Mouse (Mus musculus) forebrain, embryonic 10.5 days (tissue): ENCODE measurements around the gene Lpp. TPM values are rescaled to one million over a fixed set of nuclear protein-coding genes. Genes with fewer than 3 reads are reported as not detected.

ENCODE experiments used
- DNase-seq: peaks from one replicate; pipeline ENCODE4 v3.0.0-alpha.2; 2017; ENCODE audit warnings: low spot score; ENCODE audit errors: extremely low spot score
- H3K27ac ChIP-seq: fragments of 300-500 bp; sonication (generic); 2 replicates; pipeline ENCODE4 v1.5.1; 2016; ENCODE audit warnings: mild to moderate bottlenecking
- H3K27me3 ChIP-seq: fragments of 300-500 bp; sonication (generic); 2 replicates; pipeline ENCODE4 v1.6.1; 2016; ENCODE audit warnings: mild to moderate bottlenecking; ENCODE audit not compliant: poor library complexity, severe bottlenecking
- H3K36me3 ChIP-seq: fragments of 300-500 bp; sonication (generic); replicated peaks from 2 replicates; pipeline ENCODE4 v1.6.1; 2016; ENCODE audit warnings: mild to moderate bottlenecking, moderate library complexity
- H3K4me1 ChIP-seq: fragments of 300-500 bp; sonication (generic); 2 replicates; pipeline ENCODE4 v1.6.1; 2016
- H3K4me3 ChIP-seq: fragments of 300-500 bp; sonication (generic); 2 replicates; pipeline ENCODE4 v1.5.1; 2016; ENCODE audit warnings: mild to moderate bottlenecking, moderate library complexity
- H3K9me3 ChIP-seq: fragments of 300-500 bp; sonication (generic); 2 replicates; pipeline ENCODE4 v1.6.1; 2016; ENCODE audit warnings: mild to moderate bottlenecking, moderate library complexity
- WGBS: fragments of 180-500 bp; shearing (Covaris S2); methylation state at CpG from one replicate; pipeline ENCODE4 v1.1.7; 2016; 5-methylcytosine and 5-hydroxymethylcytosine counted together
- polyA plus RNA-seq: library from polyadenylated mRNA; unstranded; fragments of >200 nt; fragmentation: Nextera tagmentation; extraction: Ambion mirVana; gene quantifications from 2 replicates; pipeline ENCODE4 v1.2.1, GENCODE M21; 2016

Lpp gene
- polyA plus RNA-seq, 1 experiment from 2014 or later = 27.3 TPM

GRCm38 (mm10) chr16:24427606-24428005 lies 34.3 kb downstream of the Lpp start:
- no peaks in the 10 kb centered on the region for H3K36me3 ChIP-seq
- H3K27me3 ChIP-seq = no peaks in the 10 kb centered on the region
- WGBS = 93% methylated on average over 3 of the region's 3 CpGs
- no peaks in the 10 kb centered on the region for H3K9me3 ChIP-seq
- DNase-seq = no peak
- H3K4me1 ChIP-seq = peaks cover 21% of the 10 kb centered on the region
- H3K27ac ChIP-seq = no peak overlapping the region
- no peak overlapping the region for H3K4me3 ChIP-seq

- H3K36me3 ChIP-seq = no peaks in the 10 kb centered on the region
- H3K4me3 ChIP-seq = no peak overlapping the region
- 69% methylated on average over 4 of the region's 4 CpGs for WGBS
- H3K27ac ChIP-seq = no peak overlapping the region
- H3K9me3 ChIP-seq = no peaks in the 10 kb centered on the region
- no peaks in the 10 kb centered on the region for H3K27me3 ChIP-seq
- H3K4me1 ChIP-seq = peaks cover 20% of the 10 kb centered on the region
- DNase-seq = no peak
Observed at GRCm38 (mm10) chr16:24428055-24428454, 34.7 kb downstream of the Lpp start.

- DNase-seq = no peak
- H3K4me1 ChIP-seq = peaks cover 20% of the 10 kb centered on the region
- no peak overlapping the region for H3K4me3 ChIP-seq
- H3K27ac ChIP-seq = no peak overlapping the region
- H3K9me3 ChIP-seq = no peaks in the 10 kb centered on the region
- H3K27me3 ChIP-seq = no peaks in the 10 kb centered on the region
- no peaks in the 10 kb centered on the region for H3K36me3 ChIP-seq
- WGBS = 87% methylated on average over 4 of the region's 4 CpGs
Observed at GRCm38 (mm10) chr16:24428742-24429141, 35.4 kb downstream of the Lpp start.

GRCm38 (mm10) chr16:24429691-24430090 lies 36.4 kb downstream of the Lpp start:
- H3K27me3 ChIP-seq = no peaks in the 10 kb centered on the region
- no peak overlapping the region for H3K4me3 ChIP-seq
- H3K9me3 ChIP-seq = no peaks in the 10 kb centered on the region
- WGBS = 74% methylated on average over 5 of the region's 5 CpGs
- H3K27ac ChIP-seq = no peak overlapping the region
- no peaks in the 10 kb centered on the region for H3K36me3 ChIP-seq
- DNase-seq = no peak
- H3K4me1 ChIP-seq = peaks cover 21% of the 10 kb centered on the region

- no peak for DNase-seq
- no peaks in the 10 kb centered on the region for H3K27me3 ChIP-seq
- H3K27ac ChIP-seq = no peak overlapping the region
- H3K4me3 ChIP-seq = no peak overlapping the region
- H3K4me1 ChIP-seq = peaks cover 31% of the 10 kb centered on the region
- 90% methylated on average over 1 of the region's 1 CpGs for WGBS
- H3K9me3 ChIP-seq = no peaks in the 10 kb centered on the region
- no peaks in the 10 kb centered on the region for H3K36me3 ChIP-seq
Observed at GRCm38 (mm10) chr16:24431808-24432207, 38.5 kb downstream of the Lpp start.

- H3K4me3 ChIP-seq = no peak overlapping the region
- H3K9me3 ChIP-seq = no peaks in the 10 kb centered on the region
- 67% methylated on average over 7 of the region's 7 CpGs for WGBS
- no peak for DNase-seq
- no peak overlapping the region for H3K27ac ChIP-seq
- no peaks in the 10 kb centered on the region for H3K36me3 ChIP-seq
- H3K27me3 ChIP-seq = no peaks in the 10 kb centered on the region
- H3K4me1 ChIP-seq = peaks cover 31% of the 10 kb centered on the region
Observed at GRCm38 (mm10) chr16:24433563-24433962, 40.3 kb downstream of the Lpp start.

GRCm38 (mm10) chr16:24434026-24434425 lies 40.7 kb downstream of the Lpp start:
- 72% methylated on average over 7 of the region's 7 CpGs for WGBS
- H3K4me1 ChIP-seq = peaks cover 32% of the 10 kb centered on the region
- no peak for DNase-seq
- no peaks in the 10 kb centered on the region for H3K27me3 ChIP-seq
- no peaks in the 10 kb centered on the region for H3K9me3 ChIP-seq
- no peak overlapping the region for H3K27ac ChIP-seq
- H3K4me3 ChIP-seq = no peak overlapping the region
- no peaks in the 10 kb centered on the region for H3K36me3 ChIP-seq

- WGBS = 59% methylated on average over 7 of the region's 7 CpGs
Observed at GRCm38 (mm10) chr16:24434531-24435114, 41.3 kb downstream of the Lpp start.

GRCm38 (mm10) chr16:24435115-24435553 lies 41.8 kb downstream of the Lpp start:
- Histone ChIP-seq H3K36me3 (no peaks in the 10 kb centered on the region), H3K4me1 (peaks cover 38% of the 10 kb centered on the region), H3K4me3 (no peak overlapping the region), H3K27ac (no peak overlapping the region), H3K9me3 (no peaks in the 10 kb centered on the region), H3K27me3 (no peaks in the 10 kb centered on the region)
- DNase-seq = no peak
- 87% methylated on average over 6 of the region's 6 CpGs for WGBS

More at GRCm38 (mm10) chr16:24434531-24435114, 41.3 kb downstream of the Lpp start:
- Histone ChIP-seq H3K4me1 (peaks cover 38% of the 10 kb centered on the region), H3K27ac (peak overlapping the region; percentile 37; the same call in 1 of the 2 replicates), H3K36me3 (no peaks in the 10 kb centered on the region), H3K9me3 (no peaks in the 10 kb centered on the region), H3K27me3 (no peaks in the 10 kb centered on the region), H3K4me3 (no peak overlapping the region)
- DNase-seq = no peak

GRCm38 (mm10) chr16:24438438-24438837 lies 45.1 kb downstream of the Lpp start:
- H3K27ac ChIP-seq = no peak overlapping the region
- H3K27me3 ChIP-seq = no peaks in the 10 kb centered on the region
- 95% methylated on average over 4 of the region's 4 CpGs for WGBS
- H3K4me1 ChIP-seq = peaks cover 56% of the 10 kb centered on the region
- no peak for DNase-seq
- no peaks in the 10 kb centered on the region for H3K9me3 ChIP-seq
- no peak overlapping the region for H3K4me3 ChIP-seq
- H3K36me3 ChIP-seq = no peaks in the 10 kb centered on the region

GRCm38 (mm10) chr16:24441338-24441737 lies 48.0 kb downstream of the Lpp start:
- Histone ChIP-seq H3K36me3 (peaks cover 3% of the 10 kb centered on the region), H3K4me1 (peaks cover 43% of the 10 kb centered on the region), H3K27me3 (no peaks in the 10 kb centered on the region), H3K27ac (no peak overlapping the region), H3K9me3 (no peaks in the 10 kb centered on the region), H3K4me3 (no peak overlapping the region)
- WGBS = 42% methylated on average over 1 of the region's 1 CpGs
- no peak for DNase-seq

GRCm38 (mm10) chr16:24442500-24443122 lies 49.3 kb downstream of the Lpp start:
- DNase-seq = no peak
- Histone ChIP-seq H3K27me3 (no peaks in the 10 kb centered on the region), H3K4me1 (peaks cover 44% of the 10 kb centered on the region), H3K9me3 (no peaks in the 10 kb centered on the region), H3K27ac (peak overlapping the region; percentile 62; the same call in 1 of the 2 replicates), H3K4me3 (no peak overlapping the region), H3K36me3 (peaks cover 4% of the 10 kb centered on the region)
- WGBS = 83% methylated on average over 5 of the region's 5 CpGs

GRCm38 (mm10) chr16:24443123-24443515 lies 49.8 kb downstream of the Lpp start:
- H3K9me3 ChIP-seq = no peaks in the 10 kb centered on the region
- no peaks in the 10 kb centered on the region for H3K27me3 ChIP-seq
- 58% methylated on average over 7 of the region's 7 CpGs for WGBS
- no peak for DNase-seq
- H3K4me1 ChIP-seq = peaks cover 50% of the 10 kb centered on the region
- no peak overlapping the region for H3K4me3 ChIP-seq
- H3K27ac ChIP-seq = peak overlapping the region; percentile 62
- peaks cover 4% of the 10 kb centered on the region for H3K36me3 ChIP-seq
